Mouse (Mus musculus) forebrain, embryonic 14.5 days (tissue): ENCODE measurements around the gene Arhgap28. TPM values are rescaled to one million over a fixed set of nuclear protein-coding genes. Genes with fewer than 3 reads are reported as not detected.

Source experiments
- ATAC-seq: fragments of 200-750 bp; cut with Nextera tagmentation; 2 replicates; pipeline ENCODE4 v1.8.0; 2017; ENCODE audit warnings: mild to moderate bottlenecking, moderate library complexity
- DNase-seq: peaks from one replicate; pipeline ENCODE4 v3.0.0-alpha.2; 2015; ENCODE audit warnings: low spot score
- H3K27ac ChIP-seq: fragments of 300-500 bp; sonication (generic); 2 replicates; pipeline ENCODE4 v1.5.1; 2014; ENCODE audit warnings: low read depth, mild to moderate bottlenecking, control low read depth, low read length, moderate library complexity
- H3K27me3 ChIP-seq: fragments of 300-500 bp; sonication (generic); replicated peaks from 2 replicates; pipeline ENCODE4 v1.6.1; 2014; ENCODE audit warnings: low read length, control low read depth, mixed read lengths; ENCODE audit not compliant: control insufficient read depth, insufficient read depth
- H3K36me3 ChIP-seq: fragments of 300-500 bp; sonication (generic); 2 replicates; pipeline ENCODE4 v1.6.1; 2014; ENCODE audit warnings: low read length, control low read depth; ENCODE audit not compliant: control insufficient read depth, insufficient read depth
- H3K4me1 ChIP-seq: fragments of 300-500 bp; sonication (generic); 2 replicates; pipeline ENCODE4 v1.6.1; 2014; ENCODE audit warnings: antibody characterized with exemption, low read length, control low read depth; ENCODE audit not compliant: control insufficient read depth, insufficient read depth
- H3K4me2 ChIP-seq: fragments of 300-500 bp; sonication (generic); 2 replicates; pipeline ENCODE4 v1.6.1; 2014; ENCODE audit warnings: mild to moderate bottlenecking, control low read depth, low read length
- H3K4me3 ChIP-seq: fragments of 300-500 bp; sonication (generic); 2 replicates; pipeline ENCODE4 v1.5.1; 2014; ENCODE audit warnings: low read depth, low read length, control low read depth
- H3K9ac ChIP-seq: fragments of 300-500 bp; sonication (generic); 2 replicates; pipeline ENCODE4 v1.6.1; 2014; ENCODE audit warnings: mild to moderate bottlenecking, low read length, control low read depth, moderate library complexity
- H3K9me3 ChIP-seq: fragments of 300-500 bp; sonication (generic); replicated peaks from 2 replicates; pipeline ENCODE4 v1.6.1; 2016; ENCODE audit warnings: low read length, control low read depth, mixed read lengths; ENCODE audit not compliant: control insufficient read depth
- WGBS: fragments of 180-500 bp; shearing (Covaris S2); extraction: QIAGEN DNeasy Blood & Tissue Kit; methylation state at CpG from one replicate; pipeline ENCODE4 v1.1.7; 2014; 5-methylcytosine and 5-hydroxymethylcytosine counted together
- polyA plus RNA-seq: library from polyadenylated mRNA; unstranded; fragments of >200 nt; fragmentation: Nextera tagmentation; extraction: Ambion mirVana; gene quantifications from 2 replicates; pipeline ENCODE4 v1.2.1, GENCODE M21; 2014

Gene Arhgap28
- polyA plus RNA-seq, 1 experiment from 2014 or later = 5.4 TPM

- Histone ChIP-seq H3K9me3 (no peaks in the 10 kb centered on the region), H3K4me1 (no peaks in the 10 kb centered on the region), H3K27me3 (no peaks in the 10 kb centered on the region), H3K4me3 (no peak overlapping the region), H3K36me3 (no peaks in the 10 kb centered on the region), H3K27ac (no peak overlapping the region), H3K4me2 (no peak overlapping the region), H3K9ac (no peak overlapping the region)
- DNase-seq (no peak), ATAC-seq (no peak)
- WGBS = 87% methylated on average over 2 of the region's 2 CpGs
These were observed 8.6 kb downstream of the Arhgap28 start for GRCm38 (mm10) chr17:67995277-67995819.

DNA sequence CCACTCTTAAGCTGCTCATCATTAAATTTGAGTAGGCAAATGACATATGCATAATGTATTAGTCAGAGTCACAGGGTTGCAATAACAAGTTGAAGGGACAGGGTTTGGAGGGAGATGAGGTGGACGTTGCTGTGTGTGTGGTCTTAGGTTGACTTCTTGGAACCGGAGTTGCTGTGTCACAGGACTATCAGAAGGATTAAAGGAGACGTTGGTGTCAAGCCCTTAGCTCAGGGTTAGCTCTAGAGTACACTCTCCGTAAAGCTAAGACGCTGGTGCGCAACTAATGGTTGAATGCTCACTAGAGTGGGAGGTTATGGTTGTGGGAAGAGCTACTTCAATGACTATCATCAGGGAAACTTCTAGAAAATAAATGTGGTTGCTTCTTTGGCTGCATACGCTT, 9.1 kb downstream of the Arhgap28 start:
- Histone ChIP-seq H3K9me3 (no peaks in the 10 kb centered on the region), H3K4me1 (no peaks in the 10 kb centered on the region), H3K27ac (no peak overlapping the region), H3K27me3 (no peaks in the 10 kb centered on the region), H3K36me3 (no peaks in the 10 kb centered on the region), H3K4me2 (no peak overlapping the region), H3K4me3 (no peak overlapping the region), H3K9ac (no peak overlapping the region)
- ATAC-seq = no peak
- DNase-seq = no peak
- 85% methylated on average over 7 of the region's 7 CpGs for WGBS

DNA sequence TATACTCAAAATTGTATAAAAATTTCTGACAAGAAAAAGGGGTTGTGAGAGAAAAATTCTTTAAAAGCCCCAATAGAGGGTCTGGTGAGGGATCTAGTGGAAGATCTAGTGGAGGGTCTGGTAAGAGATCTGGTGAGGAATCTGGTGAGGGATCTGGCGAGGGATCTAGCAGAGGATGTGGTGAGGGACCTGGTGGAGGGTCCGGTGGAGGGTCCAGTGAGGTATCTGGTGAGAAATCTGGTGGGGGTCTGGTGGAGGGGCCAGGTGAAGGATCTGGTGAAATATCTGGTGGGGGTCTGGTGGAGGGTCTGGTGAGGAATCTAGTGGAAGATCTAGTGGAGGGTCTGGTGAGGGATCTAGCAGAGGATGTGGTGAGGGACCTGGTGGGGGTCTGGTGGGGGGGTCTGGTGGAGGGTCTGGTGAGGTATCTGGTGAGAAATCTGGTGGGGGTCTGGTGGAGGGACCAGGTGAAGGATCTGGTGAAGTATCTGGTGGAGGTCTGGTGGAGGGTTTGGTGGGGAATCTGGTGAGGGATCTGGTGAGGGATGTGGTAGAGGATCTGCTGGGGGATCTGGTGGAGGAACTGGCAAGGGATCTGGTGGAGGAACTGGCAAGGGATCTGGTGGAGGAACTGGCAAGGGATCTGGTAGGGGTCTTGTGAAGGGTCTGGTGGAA, 10.4 kb downstream of the Arhgap28 start:
- H3K36me3 ChIP-seq = no peaks in the 10 kb centered on the region
- H3K4me3 ChIP-seq = no peak overlapping the region
- H3K4me1 ChIP-seq = no peaks in the 10 kb centered on the region
- H3K9ac ChIP-seq = no peak overlapping the region
- DNase-seq (no peak), ATAC-seq (no peak)
- H3K27ac ChIP-seq = no peak overlapping the region
- H3K4me2 ChIP-seq = no peak overlapping the region
- WGBS = 94% methylated on average over 2 of the region's 2 CpGs
- H3K27me3 ChIP-seq = no peaks in the 10 kb centered on the region
- H3K9me3 ChIP-seq = no peaks in the 10 kb centered on the region

DNA sequence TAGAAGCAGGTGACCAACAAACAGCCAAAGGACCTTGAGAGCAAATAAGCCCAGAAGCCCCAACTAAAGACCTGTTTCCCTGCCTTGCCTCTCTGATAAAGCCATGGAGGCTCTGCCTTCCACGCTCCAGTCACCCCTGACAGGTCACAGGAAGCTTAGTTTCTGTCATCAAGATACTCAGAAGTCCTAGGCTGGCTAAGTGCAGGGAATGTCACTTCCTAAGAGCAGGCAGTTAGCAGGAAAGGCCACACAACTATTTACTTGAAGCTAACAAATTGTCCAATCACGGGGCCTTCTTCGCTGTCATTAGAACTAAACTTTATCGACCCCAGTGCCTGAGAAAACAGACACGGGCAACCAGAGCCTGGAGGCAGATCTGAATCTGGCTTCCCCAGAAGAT, 14.2 kb downstream of the Arhgap28 start:
- H3K4me1 ChIP-seq = no peaks in the 10 kb centered on the region
- WGBS = 77% methylated on average over 5 of the region's 5 CpGs
- DNase-seq (no peak), ATAC-seq (no peak)
- no peaks in the 10 kb centered on the region for H3K9me3 ChIP-seq
- no peaks in the 10 kb centered on the region for H3K27me3 ChIP-seq
- no peaks in the 10 kb centered on the region for H3K36me3 ChIP-seq
- no peak overlapping the region for H3K9ac ChIP-seq
- H3K27ac ChIP-seq = no peak overlapping the region
- H3K4me2 ChIP-seq = no peak overlapping the region
- no peak overlapping the region for H3K4me3 ChIP-seq

DNA sequence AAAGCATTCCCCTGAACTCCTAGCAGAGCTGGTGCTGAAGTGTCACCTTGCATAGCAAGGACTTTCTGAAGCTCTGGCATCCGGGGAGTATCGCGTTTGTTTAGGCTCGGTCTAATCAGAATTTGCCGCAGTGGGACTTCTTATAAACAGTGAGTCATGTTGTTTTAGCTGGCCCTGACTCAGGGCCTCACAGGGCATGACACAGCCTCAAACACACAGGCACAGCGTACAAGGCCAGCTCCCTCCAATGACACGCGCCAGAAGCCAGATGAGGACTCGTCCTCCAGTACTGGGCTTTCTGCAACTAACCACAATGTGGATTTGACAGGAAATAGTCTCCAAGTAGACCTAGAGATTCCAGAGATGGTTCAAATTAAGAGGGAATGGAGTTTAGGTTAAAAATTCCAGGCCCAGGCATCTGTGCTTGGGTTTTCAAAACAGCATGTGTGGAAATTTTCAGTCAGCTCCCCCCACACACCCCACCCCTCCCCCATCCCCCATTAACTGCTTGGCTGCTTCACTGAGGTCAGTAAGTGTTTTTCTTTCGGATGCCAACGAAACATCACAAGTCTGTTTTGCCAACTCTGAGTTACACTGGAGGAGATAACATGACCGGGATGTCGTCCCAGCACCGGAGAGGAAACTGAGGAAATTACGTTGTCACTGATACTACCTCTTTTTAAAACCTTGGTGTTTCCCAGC, 14.8 kb downstream of the Arhgap28 start:
- Histone ChIP-seq H3K27me3 (no peaks in the 10 kb centered on the region), H3K36me3 (no peaks in the 10 kb centered on the region), H3K4me2 (no peak overlapping the region), H3K4me1 (no peaks in the 10 kb centered on the region), H3K4me3 (no peak overlapping the region), H3K9ac (no peak overlapping the region), H3K9me3 (no peaks in the 10 kb centered on the region), H3K27ac (no peak overlapping the region)
- no peak for ATAC-seq
- DNase-seq = no peak
- 71% methylated on average over 15 of the region's 15 CpGs for WGBS

DNA sequence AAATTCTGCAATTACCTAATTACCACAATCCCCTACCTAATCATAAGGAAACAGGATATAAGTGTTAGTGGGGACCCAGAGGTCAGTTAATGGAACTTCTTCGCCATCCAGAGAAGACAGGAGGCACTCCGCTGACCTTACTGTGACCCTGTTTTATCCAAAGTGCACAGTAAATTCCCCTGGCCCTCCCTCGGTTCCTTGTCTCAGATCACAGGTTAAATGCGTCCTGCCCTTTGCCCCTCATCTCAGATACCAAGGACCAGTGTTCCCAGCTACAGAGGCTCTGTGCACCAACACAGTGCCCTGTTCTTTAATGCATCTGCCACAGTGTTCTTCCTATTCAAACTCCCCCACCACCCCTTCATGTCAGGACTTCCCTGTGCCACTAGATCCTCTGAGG, 18.4 kb downstream of the Arhgap28 start:
- Histone ChIP-seq H3K4me3 (no peak overlapping the region), H3K4me2 (no peak overlapping the region), H3K4me1 (no peaks in the 10 kb centered on the region), H3K27ac (no peak overlapping the region), H3K9ac (no peak overlapping the region), H3K36me3 (no peaks in the 10 kb centered on the region), H3K9me3 (no peaks in the 10 kb centered on the region), H3K27me3 (no peaks in the 10 kb centered on the region)
- ATAC-seq = no peak
- WGBS = 66% methylated on average over 4 of the region's 4 CpGs
- DNase-seq = no peak

DNA sequence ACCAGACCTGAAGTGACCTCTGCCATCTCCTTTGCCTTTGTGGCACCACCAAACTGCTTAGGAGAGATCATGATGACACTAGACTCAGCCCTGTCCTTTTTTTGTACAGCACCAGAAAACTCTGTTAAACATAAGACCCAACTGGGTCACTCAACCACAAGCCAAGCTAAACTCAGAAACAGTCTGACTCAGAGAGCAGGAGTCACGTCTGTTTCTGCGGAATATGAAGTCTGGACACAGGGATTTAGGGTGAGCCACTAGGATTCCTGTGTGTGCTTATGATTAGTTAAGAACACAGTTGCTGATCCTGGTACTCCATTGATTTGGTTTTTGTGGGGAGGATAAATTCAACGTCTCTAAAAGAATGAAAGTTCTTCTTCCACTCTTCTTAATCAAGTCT, 23.3 kb downstream of the Arhgap28 start:
- H3K27me3 ChIP-seq = no peaks in the 10 kb centered on the region
- no peak overlapping the region for H3K4me2 ChIP-seq
- ATAC-seq (no peak), DNase-seq (no peak)
- WGBS = 89% methylated on average over 3 of the region's 3 CpGs
- no peaks in the 10 kb centered on the region for H3K4me1 ChIP-seq
- H3K4me3 ChIP-seq = no peak overlapping the region
- H3K27ac ChIP-seq = no peak overlapping the region
- H3K36me3 ChIP-seq = no peaks in the 10 kb centered on the region
- H3K9ac ChIP-seq = no peak overlapping the region
- no peaks in the 10 kb centered on the region for H3K9me3 ChIP-seq

DNA sequence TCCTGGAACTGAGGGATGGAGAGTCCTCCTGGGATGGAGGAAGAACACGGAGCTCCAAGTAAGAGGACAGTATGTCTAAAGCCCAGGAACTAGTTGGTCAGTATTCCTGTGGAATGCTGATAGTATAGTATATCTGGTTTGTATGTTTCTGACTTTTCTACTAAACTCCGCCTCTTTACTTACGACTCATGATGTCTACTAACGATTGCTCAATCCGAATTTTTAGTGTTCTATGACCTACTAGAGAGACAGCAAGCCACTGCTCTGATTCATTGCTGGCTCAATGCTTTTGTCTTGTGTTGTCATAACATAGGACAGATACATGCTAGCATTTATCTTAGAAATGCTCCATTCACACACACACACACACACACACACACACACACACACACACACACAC, 24.7 kb downstream of the Arhgap28 start:
- no peak overlapping the region for H3K4me2 ChIP-seq
- no peak overlapping the region for H3K9ac ChIP-seq
- DNase-seq (no peak), ATAC-seq (no peak)
- H3K9me3 ChIP-seq = no peaks in the 10 kb centered on the region
- H3K4me1 ChIP-seq = no peaks in the 10 kb centered on the region
- H3K27ac ChIP-seq = no peak overlapping the region
- H3K36me3 ChIP-seq = no peaks in the 10 kb centered on the region
- no peaks in the 10 kb centered on the region for H3K27me3 ChIP-seq
- 87% methylated on average over 5 of the region's 5 CpGs for WGBS
- no peak overlapping the region for H3K4me3 ChIP-seq

- Histone ChIP-seq H3K27ac (no peak overlapping the region), H3K4me2 (no peak overlapping the region), H3K27me3 (no peaks in the 10 kb centered on the region), H3K9me3 (no peaks in the 10 kb centered on the region), H3K9ac (no peak overlapping the region), H3K4me1 (no peaks in the 10 kb centered on the region), H3K36me3 (no peaks in the 10 kb centered on the region), H3K4me3 (no peak overlapping the region)
- ATAC-seq = no peak; the same call in 1 of the 2 replicates
- WGBS = 69% methylated on average over 3 of the region's 3 CpGs
- DNase-seq = no peak
These were observed 25.1 kb downstream of the Arhgap28 start for GRCm38 (mm10) chr17:67978786-67979185.
